Mouse (Mus musculus): ENCODE data around the gene H2al2a.

The H2al2a gene

GRCm38 (mm10) chr2:17996858-17997257, at the start of gene H2al2a:
Gene H2al2a (minus strand): TSS chr2:17996958.
- DNase-seq (ENCODE audit: low spot score) = no peak

- DNase-seq (ENCODE audit: low spot score) = no peak
Observed at GRCm38 (mm10) chr2:18046186-18046585, 49.4 kb upstream of the H2al2a start.

DNA sequence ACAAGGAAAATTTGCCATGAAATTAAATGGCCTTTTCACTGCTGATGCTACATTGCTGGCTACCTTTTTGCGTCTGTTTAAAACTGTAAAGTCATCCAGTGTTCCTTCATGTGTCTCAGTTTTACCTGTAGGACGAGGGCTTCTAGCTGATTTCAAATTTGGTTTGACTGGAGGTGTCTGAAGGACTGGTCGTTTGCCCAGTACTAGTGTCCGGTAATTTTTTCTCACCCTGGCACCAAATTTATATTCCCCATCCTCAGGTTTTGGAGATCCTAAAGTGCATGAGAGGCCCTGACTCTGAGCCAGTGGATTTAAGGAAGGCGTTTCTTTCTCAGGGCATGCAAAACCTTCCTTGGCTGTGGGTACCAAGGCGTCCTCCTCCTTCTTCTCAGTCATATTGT, 49.0 kb upstream of the H2al2a start:
- DNase-seq (ENCODE audit: low spot score) = no peak

GRCm38 (mm10) chr2:18045143-18045780, 48.5 kb upstream of the H2al2a start:
- no peak for DNase-seq (ENCODE audit: low spot score)

- no peak for DNase-seq (ENCODE audit: low spot score)
Observed at GRCm38 (mm10) chr2:18041199-18041885, 44.6 kb upstream of the H2al2a start.

DNA sequence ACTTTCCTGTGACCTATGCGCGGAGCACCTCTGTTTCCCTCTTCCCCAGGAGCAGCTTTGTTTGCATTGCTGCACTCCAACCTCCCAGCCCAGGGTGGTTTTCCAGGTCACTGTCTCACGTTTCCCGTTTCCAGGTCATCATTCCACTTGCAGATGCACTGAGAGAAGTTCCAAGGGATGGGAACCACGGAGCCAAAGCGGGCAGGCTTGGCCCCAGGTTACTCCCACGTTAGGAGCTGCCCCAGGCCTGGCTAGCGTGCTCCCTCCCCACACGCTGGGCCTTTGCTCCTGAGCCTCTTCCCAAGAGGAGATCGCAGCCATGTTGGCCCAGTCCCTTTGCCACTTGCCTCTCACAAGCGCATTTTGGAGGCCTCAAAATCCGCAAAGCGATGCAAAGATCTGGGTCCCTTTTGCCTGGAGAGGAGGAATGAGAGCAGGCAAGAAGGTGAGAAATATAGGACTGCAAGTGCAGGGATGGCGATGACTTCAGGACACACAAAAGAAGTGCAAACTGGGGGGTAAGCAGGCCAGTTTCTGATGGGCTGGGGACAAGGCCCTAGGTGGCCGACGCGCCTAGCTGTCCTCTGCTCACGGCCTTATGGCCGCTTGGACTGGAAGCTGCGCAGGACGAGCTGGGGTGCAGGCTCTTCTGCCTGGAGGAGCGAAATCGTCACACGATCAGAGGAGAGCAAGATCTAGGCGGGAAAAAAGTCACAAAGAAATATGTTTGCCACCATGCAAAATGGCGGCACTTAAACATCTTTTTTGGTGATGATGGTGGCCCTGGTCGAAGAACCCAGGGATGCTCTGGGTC, 43.8 kb upstream of the H2al2a start:
- no peak for DNase-seq (ENCODE audit: low spot score)

DNA sequence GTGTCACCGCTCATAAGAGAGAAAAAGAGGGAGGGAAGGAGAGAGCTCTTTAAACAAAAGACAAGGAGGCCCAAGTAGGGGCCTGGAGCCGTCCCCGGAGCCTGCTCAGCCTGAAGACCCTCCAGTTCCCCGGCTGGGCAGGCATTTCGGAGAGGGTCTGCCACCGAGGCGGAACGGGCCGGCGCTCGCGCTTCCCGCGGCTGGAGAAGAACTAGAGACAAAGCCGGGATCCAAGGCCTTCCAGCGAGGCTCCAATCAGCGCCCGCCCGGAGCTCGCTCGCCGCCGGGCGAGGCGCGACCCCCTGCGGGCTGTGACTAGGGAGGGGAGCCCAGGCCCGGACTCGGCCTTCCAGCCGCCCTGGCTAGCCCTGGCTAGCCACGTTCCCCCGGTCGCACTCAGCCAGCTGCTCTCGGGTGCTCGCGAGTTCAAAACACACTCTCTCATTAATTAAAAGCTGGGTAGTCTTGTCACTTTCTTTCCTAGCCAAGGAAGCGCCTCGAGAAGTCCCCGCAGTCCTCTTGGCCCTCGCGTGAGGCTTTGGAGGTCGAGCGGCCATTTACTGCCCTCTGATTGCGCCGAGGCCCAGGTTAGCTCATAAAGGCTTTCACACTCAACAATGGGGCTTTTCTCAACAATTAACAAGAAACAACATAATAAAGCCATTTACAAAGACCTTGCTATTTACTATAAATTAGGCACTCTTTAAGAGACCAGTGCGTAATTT, 43.0 kb upstream of the H2al2a start:
- DNase-seq (ENCODE audit: low spot score) = no peak

GRCm38 (mm10) chr2:18038895-18039371, 42.2 kb upstream of the H2al2a start:
- no peak for DNase-seq (ENCODE audit: low spot score)

DNA sequence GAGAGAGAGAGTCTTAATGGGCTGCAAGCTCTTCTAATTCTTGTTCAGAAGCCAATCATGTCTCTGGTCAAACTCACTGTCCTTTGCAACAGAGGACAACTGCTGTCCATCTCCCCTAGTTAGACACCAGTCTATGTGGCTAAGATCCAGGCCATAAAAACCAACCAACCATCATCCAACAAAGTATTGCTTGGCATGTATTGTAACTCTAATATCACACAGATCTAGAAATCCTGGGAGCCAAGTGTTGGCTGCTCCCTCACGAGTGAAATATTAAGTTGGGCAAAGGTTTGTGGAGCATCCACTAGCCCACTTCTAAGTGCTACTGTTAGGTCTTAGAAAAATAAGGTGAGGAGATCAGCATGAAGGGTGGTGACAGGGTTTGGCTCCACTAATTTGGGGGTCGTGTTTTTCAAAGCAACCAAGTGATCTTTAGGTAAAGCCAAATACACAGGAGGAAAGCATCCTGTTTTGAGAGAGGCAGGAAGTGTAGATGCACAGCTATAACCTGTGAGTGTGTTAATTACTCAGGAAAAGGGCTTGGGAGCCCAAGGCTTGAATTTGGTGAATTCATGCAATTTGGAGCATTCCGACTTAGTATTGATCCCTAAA, 41.5 kb upstream of the H2al2a start:
- DNase-seq (ENCODE audit: low spot score) = no peak

- no peak for DNase-seq (ENCODE audit: low spot score)
Observed at GRCm38 (mm10) chr2:18037491-18037890, 40.7 kb upstream of the H2al2a start, which contains the start of gene A930004D18Rik. Gene A930004D18Rik (minus strand): TSS chr2:18037737.

DNA sequence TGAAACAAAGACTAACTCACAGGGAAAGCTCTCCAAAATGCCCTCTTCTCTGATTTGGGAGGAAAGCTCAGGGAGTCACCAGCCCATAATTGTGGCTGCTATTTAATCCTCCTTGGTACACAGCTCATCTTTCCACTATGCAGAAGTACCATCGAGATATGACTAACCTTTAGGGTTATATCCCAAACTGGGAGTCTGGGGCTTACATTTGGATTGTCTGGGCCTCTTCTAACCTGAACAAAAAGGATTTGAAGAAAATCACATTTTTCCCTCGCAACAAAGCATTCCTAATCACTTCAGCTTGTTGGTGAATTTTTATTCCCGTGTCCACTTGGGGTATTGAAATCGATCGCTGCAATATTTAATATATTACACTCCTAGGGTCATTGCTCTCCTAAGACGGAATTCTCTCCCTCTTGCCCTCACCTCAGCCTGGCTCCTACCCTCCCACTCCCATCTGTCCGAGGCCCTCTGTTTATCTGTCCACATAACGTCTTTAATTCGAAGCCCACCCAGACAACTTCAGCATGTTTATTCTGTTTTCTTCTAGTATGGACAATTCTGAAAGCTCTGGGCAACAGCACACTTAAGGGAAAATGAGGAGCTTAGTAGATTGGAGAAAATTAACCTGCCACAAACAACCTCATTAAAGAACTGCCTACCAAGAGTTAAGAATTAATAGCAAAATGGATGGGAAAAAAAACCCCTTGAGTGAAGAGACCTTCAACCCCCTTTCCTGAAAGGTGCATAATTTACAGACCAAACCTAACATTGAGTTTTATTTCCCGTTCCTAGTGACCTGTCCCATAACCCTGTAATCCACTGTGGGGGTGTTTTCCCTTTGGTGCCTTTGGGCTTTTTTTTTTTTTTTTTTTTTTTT, 37.9 kb upstream of the H2al2a start:
- DNase-seq (ENCODE audit: low spot score) = no peak

DNA sequence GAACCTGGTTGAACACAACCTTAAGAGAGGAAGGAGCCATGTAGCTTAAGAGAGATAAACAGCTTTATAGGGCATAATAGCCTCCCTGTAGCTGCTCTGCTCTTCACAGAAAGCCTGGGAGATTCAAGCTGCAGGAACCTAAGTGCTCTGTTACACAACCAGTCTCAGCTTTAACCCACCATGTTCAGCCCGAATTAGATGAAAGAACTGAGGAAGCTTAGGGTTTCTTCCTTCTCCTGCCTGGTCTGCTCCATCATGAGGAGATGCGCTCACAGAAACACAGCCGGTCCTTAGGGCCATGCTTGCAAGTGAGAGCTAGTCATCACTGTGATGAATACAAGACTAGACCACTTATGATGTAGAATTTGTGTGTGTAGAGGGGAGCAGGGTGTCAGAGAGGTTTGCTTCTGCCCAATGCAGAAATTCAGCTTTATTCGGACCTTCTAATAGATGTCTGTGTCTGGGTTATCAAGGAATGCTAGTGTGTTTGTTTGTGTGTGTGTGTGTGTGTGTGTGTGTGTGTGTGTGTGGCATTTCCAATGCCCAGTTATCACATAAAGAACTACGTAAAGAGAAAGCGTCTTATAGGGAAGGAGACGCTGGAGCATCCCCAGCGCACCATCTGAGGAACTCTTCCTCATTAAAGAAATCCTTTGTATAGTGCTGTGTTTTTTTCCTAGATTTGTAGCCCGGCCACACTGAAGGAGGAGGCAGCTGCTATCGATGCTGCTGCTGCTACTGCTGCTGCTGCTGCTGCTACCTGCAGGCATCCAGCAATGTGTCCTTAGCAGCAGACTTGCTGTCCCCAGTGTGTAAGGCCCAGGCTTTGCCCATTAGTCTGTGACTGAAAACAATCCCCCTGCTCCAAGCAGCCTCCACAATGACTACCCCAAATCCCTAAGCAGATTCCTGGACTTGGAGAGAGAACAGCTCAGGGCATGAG, 36.7 kb upstream of the H2al2a start:
- no peak for DNase-seq (ENCODE audit: low spot score)

- no peak for DNase-seq (ENCODE audit: low spot score)
Observed at GRCm38 (mm10) chr2:18032538-18032895, 35.8 kb upstream of the H2al2a start.

- DNase-seq (ENCODE audit: low spot score) = no peak
Observed at GRCm38 (mm10) chr2:18031831-18032537, 35.2 kb upstream of the H2al2a start.

DNA sequence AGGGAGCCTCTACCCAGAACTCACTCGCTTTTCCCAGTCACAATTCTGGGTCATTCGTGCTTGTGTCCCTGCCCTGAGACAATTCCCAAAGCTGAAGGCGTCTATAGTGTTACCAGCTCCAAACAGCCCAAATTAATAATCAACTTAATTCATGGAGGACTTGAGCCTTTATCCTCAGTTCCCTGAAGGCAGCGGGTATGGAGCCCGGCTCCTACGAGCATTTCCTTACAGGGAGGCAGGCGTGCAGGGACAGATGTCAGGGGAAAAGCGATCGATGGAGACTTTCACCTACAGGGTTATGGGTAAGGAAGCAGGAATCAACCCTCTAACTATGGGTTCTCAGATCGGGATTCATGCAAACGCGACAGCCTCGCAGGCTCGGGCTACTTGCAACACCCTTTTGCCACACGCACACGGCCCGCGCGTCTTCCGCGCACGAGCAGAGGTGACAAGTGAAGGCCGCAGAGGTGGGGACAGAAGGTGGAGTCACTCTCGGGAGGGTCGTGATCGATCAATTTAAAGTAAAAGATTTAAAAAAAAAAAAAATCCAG, 34.6 kb upstream of the H2al2a start:
- no peak for DNase-seq (ENCODE audit: low spot score)

GRCm38 (mm10) chr2:18030581-18030980, 33.8 kb upstream of the H2al2a start:
- no peak for DNase-seq (ENCODE audit: low spot score)

GRCm38 (mm10) chr2:18029656-18030055, 32.9 kb upstream of the H2al2a start:
- DNase-seq (ENCODE audit: low spot score) = no peak

GRCm38 (mm10) chr2:18028140-18029021, 31.6 kb upstream of the H2al2a start:
- no peak for DNase-seq (ENCODE audit: low spot score)
